Mouse (Mus musculus): ENCODE measurements around the gene AC134908.4. TPM values are rescaled to one million over a fixed set of nuclear protein-coding genes. Genes with fewer than 3 reads are reported as not detected.
A peak's percentile ranks its signal among the peaks of the same experiment; 100 is the strongest.

Gene AC134908.4
- polyA plus RNA-seq, 1 experiment from 2014 or later = not detected

DNA sequence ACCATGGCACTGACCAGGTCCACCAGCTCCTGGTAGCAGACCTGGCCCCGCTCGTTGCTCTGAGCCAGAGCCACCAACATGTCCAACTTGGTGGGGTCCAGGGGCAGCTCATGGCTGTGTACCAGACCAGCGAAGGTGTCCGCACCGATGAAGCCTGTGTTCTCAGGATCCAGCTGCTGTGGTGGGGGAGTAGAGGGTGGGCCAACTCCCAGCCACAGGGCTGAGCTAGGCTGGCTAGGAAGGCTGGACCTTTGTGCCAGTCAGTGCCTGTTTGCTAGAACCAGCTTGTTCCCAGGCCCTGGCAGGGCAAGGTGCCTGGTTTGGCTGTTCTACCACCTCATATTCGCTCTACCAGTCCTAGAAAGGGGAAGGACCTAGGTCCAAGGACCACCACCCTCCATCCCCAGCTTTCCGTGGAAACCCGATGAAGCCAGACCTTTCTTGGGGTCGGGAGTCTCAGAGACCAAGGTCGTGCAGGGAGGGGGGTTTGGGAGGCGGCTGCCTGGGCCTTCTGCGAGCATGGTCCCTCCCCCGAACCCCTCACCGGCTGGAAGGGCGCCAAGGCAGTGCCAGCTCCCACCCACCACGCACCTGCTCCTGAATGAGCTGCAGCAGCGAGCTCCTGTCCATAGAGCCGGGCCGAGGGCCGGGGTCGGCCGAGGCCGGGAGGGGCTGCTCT is 41.1 kb upstream of the AC134908.4 start:
- Histone ChIP-seq H3K9ac (peak overlapping the region; percentile 64), H3K9me3 (no peaks in the 10 kb centered on the region), H3K4me3 (replicated peaks) (peak overlapping the region; percentile 38), H3K27ac (peak overlapping the region; percentile 73), H3K36me3 (replicated peaks) (peaks cover 52% of the 10 kb centered on the region), H3K4me2 (peak overlapping the region; percentile 72), H3K4me1 (peaks cover 59% of the 10 kb centered on the region), H3K27me3 (no peaks in the 10 kb centered on the region)
- no peak for ATAC-seq (ENCODE audit: low FRiP score)
- WGBS = 29% methylated on average over 18 of the region's 23 CpGs

DNA sequence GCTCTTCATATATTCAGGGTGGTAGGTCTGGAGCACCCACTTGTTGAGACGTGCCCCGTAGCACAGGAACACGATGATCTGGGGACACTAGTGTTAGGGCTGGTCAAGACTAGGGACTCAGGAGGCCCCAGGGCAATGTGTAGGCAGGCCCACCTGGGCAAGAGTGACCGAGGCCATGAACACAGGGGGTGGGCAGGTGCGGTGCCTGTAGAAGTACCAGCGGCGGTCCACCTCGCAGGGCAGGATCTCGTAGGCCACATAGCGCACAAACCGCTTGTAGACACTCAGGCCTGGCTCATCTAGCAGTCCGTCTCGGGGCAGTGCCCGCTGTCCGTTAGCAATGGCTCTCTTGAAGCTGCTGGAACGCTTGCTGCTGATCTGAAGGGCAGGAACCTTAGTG is 40.4 kb upstream of the AC134908.4 start:
- H3K4me2 ChIP-seq = peak overlapping the region; percentile 84; the same call in 1 of the 2 replicates
- no peaks in the 10 kb centered on the region for H3K9me3 ChIP-seq
- 96% methylated on average over 16 of the region's 16 CpGs for WGBS
- H3K4me3 ChIP-seq (replicated peaks) = no peak overlapping the region
- H3K27me3 ChIP-seq = no peaks in the 10 kb centered on the region
- H3K9ac ChIP-seq = no peak overlapping the region
- peak overlapping the region; percentile 73; the same call in 1 of the 2 replicates for H3K27ac ChIP-seq
- ATAC-seq (ENCODE audit: low FRiP score) = no peak
- H3K36me3 ChIP-seq (replicated peaks) = peaks cover 52% of the 10 kb centered on the region
- peaks cover 66% of the 10 kb centered on the region for H3K4me1 ChIP-seq

DNA sequence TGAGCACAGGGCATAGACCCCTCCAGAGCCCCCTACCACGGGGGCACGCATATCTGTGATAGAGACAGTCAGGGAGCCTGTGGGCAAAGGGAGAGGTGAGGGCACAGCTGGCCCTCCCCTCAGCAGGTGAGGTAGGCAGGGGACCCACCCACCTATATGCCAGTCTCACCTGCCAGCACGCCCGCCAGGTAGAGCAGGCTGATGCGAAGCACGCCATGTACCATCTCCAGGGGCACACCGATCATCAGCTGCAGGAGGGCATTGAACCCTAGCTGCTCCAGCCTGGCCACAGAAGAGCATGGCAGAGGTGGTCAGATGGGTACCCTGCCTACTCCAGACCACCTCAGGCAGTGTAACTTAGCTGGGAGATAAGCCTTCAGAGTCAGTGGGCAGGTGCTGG is 39.8 kb upstream of the AC134908.4 start:
- 91% methylated on average over 7 of the region's 7 CpGs for WGBS
- Histone ChIP-seq H3K27ac (no peak overlapping the region), H3K36me3 (replicated peaks) (peaks cover 52% of the 10 kb centered on the region), H3K27me3 (no peaks in the 10 kb centered on the region), H3K4me3 (replicated peaks) (no peak overlapping the region), H3K9me3 (no peaks in the 10 kb centered on the region), H3K4me2 (0 out of 2 replicates have a peak overlapping the region, but pooled peaks have one; percentile 84), H3K9ac (no peak overlapping the region), H3K4me1 (peaks cover 71% of the 10 kb centered on the region)
- ATAC-seq (ENCODE audit: low FRiP score) = no peak

DNA sequence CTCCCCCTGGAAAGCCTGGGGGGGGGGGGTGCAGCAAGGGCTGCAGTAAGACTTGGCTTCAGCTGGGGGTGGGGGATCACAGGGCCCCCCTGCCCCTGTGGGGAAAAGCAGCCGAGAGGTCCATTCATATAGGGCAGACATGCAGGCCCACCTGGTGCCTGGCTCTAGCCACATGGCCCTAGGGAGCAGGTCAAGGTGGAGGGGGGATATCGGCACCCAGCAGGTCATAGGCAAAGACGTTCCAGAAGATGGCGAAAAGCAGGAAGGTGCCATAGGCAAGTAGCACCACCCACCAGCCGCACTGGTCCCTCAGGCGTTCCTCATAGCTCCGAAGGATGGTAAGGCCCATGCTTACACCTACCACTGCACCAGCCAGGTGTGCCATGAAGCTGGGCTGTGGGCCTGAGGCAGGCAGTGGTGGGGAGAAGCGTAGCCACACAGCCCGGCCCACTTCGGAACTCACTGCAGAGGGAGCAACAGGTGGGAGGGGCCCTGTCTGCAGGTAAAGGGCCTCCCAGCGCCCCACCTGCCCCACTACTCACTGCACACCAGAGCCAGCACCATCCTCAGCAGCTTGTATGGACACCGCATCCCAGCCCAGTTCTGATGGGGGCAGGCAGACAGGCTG is 39.2 kb upstream of the AC134908.4 start:
- ATAC-seq (ENCODE audit: low FRiP score) = no peak
- 85% methylated on average over 12 of the region's 12 CpGs for WGBS
- Histone ChIP-seq H3K4me3 (replicated peaks) (peak overlapping the region; percentile 83), H3K27ac (no peak overlapping the region), H3K9me3 (no peaks in the 10 kb centered on the region), H3K36me3 (replicated peaks) (peaks cover 52% of the 10 kb centered on the region), H3K4me1 (peaks cover 77% of the 10 kb centered on the region), H3K4me2 (peak overlapping the region; percentile 84), H3K27me3 (no peaks in the 10 kb centered on the region), H3K9ac (peak overlapping the region; percentile 71)

DNA sequence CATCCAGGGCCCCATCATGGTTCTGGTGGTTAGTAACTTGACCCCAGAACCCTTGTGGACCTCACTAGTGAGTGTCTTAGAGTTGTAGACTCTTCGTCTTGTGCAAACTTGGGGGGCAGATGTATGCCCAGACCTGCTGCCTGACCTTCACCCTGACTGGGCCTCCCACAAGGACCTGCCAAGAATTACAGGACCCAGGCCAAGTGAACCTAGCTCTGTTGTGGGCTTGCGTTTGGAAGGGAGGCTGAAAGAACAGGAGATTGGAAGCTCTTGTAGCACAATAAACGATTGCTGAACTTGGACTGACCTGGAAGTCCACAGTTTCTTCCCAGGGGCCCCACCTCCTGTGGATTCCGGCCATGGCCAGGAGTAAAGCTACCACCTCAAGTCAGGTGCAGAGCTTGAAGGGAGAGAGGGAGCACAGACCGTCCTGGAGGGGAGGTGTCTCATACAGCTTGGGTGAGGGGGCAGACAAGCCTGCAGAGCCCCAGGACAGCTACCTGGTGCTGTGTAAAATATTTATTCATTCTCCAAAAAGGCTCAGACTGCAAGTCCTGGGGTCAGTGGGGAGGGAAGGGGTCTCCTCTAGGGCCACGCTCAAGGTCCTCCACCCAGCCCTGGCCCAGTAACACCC is 38.6 kb upstream of the AC134908.4 start:
- peak overlapping the region; percentile 71 for H3K9ac ChIP-seq
- H3K36me3 ChIP-seq (replicated peaks) = peaks cover 47% of the 10 kb centered on the region
- no peaks in the 10 kb centered on the region for H3K27me3 ChIP-seq
- no peak for ATAC-seq (ENCODE audit: low FRiP score)
- 61% methylated on average over 6 of the region's 6 CpGs for WGBS
- no peaks in the 10 kb centered on the region for H3K9me3 ChIP-seq
- peak overlapping the region; percentile 93; the same call in 1 of the 2 replicates for H3K27ac ChIP-seq
- peak overlapping the region; percentile 83 for H3K4me3 ChIP-seq (replicated peaks)
- peaks cover 83% of the 10 kb centered on the region for H3K4me1 ChIP-seq
- peak overlapping the region; percentile 84 for H3K4me2 ChIP-seq

DNA sequence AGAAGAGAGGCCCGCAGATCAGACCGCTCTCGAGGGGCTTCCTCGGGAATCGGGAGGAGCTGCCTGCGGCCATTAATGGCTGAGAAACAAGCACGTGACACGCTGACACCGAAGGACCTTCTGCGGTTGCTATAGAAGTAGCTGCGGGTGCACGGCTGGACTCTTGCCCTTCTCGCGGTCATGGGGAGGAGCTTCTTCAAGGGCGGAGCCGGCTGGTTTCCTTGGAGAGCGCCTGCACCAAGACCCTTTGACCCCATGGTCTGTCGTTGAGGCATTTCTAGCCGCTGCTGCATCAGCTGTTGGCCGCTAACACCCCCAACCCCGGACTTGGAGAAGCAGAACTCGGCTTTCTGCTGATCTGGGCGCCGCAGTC is 37.8 kb upstream of the AC134908.4 start, which contains the start of gene Stub1:
Gene Stub1, minus strand, starts transcription at position 114 of the 373 bp plus-strand sequence.
- no peaks in the 10 kb centered on the region for H3K9me3 ChIP-seq
- H3K27ac ChIP-seq = peak within 1 kb of the TSS; percentile 93
- peak within 1 kb of the TSS; percentile 91 for H3K9ac ChIP-seq
- peaks cover 41% of the 10 kb centered on the region for H3K36me3 ChIP-seq (replicated peaks)
- 0% methylated on average over 24 of the region's 24 CpGs for WGBS
- no peaks in the 10 kb centered on the region for H3K27me3 ChIP-seq
- H3K4me2 ChIP-seq = peak within 1 kb of the TSS; percentile 84
- peaks cover 85% of the 10 kb centered on the region for H3K4me1 ChIP-seq
- peak; percentile 57 for ATAC-seq (ENCODE audit: low FRiP score)
- peak within 1 kb of the TSS; percentile 83 for H3K4me3 ChIP-seq (replicated peaks)

DNA sequence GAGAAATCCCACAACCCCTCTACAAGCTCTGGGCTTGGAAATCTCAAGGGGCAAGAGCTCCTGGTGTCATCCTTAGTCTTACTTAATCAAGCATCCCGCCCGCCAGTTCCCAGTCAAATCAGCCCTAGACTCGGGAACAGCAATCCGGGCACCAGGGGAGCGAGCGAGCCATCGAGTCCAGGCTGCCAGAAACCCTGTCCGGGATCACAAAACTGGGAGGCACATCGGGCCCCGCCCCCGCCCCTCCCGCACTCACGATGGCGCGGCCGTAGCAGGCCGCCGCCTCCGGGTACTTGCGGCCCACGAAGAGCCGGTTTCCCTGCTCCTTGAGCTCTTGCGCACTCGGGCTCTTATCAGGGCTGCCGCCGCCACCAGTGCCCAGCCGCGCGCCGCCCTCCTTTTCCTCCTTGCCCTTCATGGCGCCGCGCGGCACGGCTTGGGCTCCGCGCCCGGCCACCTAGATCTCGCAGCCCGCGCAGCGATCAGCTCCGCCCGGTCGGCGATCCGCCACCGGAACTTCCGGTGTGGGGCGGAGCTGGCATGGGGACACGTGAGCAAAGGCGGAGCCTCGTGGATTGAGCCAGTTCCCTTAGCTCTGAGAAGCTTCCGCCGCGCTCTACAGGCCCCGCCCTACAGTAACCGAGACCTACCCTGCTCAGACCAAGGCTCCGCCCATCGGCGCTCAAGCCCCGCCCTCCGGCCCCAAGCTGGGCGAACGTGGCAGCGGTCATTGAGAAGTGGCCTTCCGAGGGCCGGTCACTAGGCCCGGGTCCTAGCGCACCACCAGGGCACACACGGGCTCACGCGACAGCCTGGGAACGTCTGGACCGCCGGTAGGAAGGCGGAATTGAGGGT is 37.2 kb upstream of the AC134908.4 start:
- H3K27ac ChIP-seq = peak overlapping the region; percentile 93
- WGBS = under 1% methylated on average over 69 of the region's 77 CpGs
- H3K9ac ChIP-seq = peak overlapping the region; percentile 91
- H3K4me2 ChIP-seq = peak overlapping the region; percentile 84
- no peaks in the 10 kb centered on the region for H3K9me3 ChIP-seq
- peak; percentile 90 for ATAC-seq (ENCODE audit: low FRiP score)
- peaks cover 37% of the 10 kb centered on the region for H3K36me3 ChIP-seq (replicated peaks)
- peak overlapping the region; percentile 83 for H3K4me3 ChIP-seq (replicated peaks)
- peaks cover 85% of the 10 kb centered on the region for H3K4me1 ChIP-seq
- no peaks in the 10 kb centered on the region for H3K27me3 ChIP-seq

DNA sequence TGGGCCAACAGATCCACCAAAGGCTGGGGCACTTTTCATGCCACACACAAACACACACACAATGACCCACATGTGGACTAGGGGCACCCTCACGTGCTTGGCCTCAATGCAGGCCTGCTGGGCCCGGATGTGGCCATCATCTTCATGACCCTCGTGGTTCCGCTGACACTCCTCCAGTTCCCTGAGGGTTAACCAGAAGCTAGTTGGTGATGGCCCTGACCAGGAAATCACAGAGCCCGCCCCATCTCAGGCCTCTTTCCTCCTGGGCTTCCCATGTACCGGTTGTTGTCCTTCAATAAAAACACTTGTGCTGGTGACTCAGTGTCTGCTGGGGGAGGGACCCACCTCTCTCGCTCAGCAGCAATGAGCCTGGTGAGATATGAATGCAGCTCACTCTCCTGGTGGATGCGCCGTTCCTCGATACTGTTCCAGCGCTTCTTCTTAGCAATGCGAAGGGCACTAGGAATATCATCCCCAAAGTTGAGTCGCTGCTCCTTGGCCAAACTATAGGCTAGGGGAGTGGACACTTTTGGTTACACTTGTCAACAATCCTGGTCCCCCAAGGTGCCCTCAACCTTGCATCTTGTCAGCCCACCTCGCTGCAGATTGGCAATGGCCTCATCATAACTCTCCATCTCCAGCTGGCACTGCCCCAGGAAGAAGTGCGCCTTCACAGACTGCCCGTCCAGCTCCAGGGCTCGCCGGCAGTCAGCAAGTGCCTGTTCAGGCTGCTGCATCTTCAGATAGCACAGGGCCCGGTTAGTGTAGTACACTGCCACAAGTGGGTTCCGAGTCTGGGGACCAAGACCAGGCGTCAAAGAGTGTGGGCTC is 36.2 kb upstream of the AC134908.4 start:
- ATAC-seq (ENCODE audit: low FRiP score) = no peak
- Histone ChIP-seq H3K4me1 (peaks cover 82% of the 10 kb centered on the region), H3K36me3 (replicated peaks) (peaks cover 45% of the 10 kb centered on the region), H3K27ac (peak overlapping the region; percentile 93; the same call in 1 of the 2 replicates), H3K4me2 (peak overlapping the region; percentile 84), H3K27me3 (no peaks in the 10 kb centered on the region), H3K9ac (peak overlapping the region; percentile 91), H3K4me3 (replicated peaks) (peak overlapping the region; percentile 83), H3K9me3 (no peaks in the 10 kb centered on the region)
- WGBS = 70% methylated on average over 21 of the region's 21 CpGs

DNA sequence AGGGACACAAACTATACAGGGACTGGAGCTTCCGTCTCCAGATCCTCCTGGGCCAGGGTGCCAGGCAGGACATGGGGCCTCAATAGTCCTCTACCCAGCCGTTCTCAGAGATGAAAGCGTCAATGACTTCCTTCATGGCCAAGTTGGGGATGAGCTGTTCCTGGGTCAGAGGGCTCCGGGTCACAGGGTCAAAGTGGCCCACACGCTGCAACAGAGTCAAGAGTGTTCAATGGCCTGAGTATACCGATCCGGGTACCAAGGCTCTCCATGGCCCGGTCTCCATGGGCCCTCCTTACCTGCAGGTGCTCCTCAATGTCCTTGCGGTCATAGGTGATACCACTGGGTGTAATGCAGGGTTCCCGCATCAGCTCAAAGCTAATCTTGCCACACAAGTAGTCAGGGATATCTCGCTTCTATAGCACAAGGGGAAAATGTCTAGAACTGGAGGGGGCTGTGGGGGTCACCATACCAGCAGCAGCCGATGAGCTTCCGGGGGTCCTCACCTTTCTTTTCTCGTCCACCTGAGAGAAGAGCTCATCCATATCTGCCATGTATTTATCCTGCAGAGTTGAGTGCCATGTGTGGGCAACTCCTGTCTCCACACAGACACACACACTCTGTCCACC is 35.5 kb upstream of the AC134908.4 start:
- H3K36me3 ChIP-seq (replicated peaks) = peaks cover 53% of the 10 kb centered on the region
- peak overlapping the region; percentile 83 for H3K4me3 ChIP-seq (replicated peaks)
- H3K9ac ChIP-seq = no peak overlapping the region
- H3K4me2 ChIP-seq = peak overlapping the region; percentile 84
- peaks cover 80% of the 10 kb centered on the region for H3K4me1 ChIP-seq
- H3K27me3 ChIP-seq = no peaks in the 10 kb centered on the region
- no peaks in the 10 kb centered on the region for H3K9me3 ChIP-seq
- WGBS = 88% methylated on average over 14 of the region's 14 CpGs
- H3K27ac ChIP-seq = no peak overlapping the region
- ATAC-seq (ENCODE audit: low FRiP score) = no peak

DNA sequence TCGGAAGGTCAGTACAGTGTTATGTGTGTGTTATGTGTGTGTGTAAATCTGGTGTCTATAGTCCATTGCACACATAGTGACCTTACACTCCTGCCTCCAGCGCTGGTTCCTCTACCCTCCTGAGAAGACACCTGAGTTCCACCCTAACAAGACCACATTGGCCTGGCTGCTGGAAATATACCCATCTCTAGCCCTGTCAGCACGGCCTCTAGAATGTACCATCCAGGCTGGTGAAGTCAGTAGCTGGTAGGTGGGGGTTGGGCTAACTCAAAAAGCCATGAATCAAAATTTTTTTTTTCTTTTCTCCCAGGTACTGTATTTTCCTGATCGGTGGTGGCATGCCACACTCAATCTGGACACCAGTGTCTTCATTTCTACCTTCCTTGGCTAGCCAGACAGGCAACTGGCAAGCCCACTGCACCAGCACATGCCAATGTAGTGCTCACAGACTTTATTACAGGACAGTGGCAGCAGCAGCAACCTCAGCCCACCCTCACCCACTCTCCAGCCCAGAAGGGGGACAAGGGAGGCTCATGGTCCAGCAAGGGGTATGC is 34.8 kb upstream of the AC134908.4 start:
- no peak for ATAC-seq (ENCODE audit: low FRiP score)
- Histone ChIP-seq H3K27me3 (no peaks in the 10 kb centered on the region), H3K4me1 (peaks cover 80% of the 10 kb centered on the region), H3K4me2 (peak overlapping the region; percentile 84), H3K9ac (peak overlapping the region; percentile 85; the same call in 1 of the 2 replicates), H3K9me3 (no peaks in the 10 kb centered on the region), H3K4me3 (replicated peaks) (peak overlapping the region; percentile 63), H3K27ac (no peak overlapping the region), H3K36me3 (replicated peaks) (peaks cover 55% of the 10 kb centered on the region)
- 83% methylated on average over 4 of the region's 4 CpGs for WGBS

Measured in forebrain, embryonic 12.5 days (tissue).